Mouse (Mus musculus): ENCODE measurements around the gene Prr36. TPM values are rescaled to one million over a fixed set of nuclear protein-coding genes. Genes with fewer than 3 reads are reported as not detected.

The Prr36 gene
- polyA plus RNA-seq, 1 experiment from 2014 or later: 0.63 TPM

Other genes with a start within 250 kb of the Prr36 start
- not detected in 2 replicates for gene Cd209f, start 111.6 kb downstream of the Prr36 start, polyA plus RNA-seq (2014; fragmentation: Nextera tagmentation; extraction: Ambion mirVana)
- gene Cd209g, start 83.4 kb downstream of the Prr36 start, polyA plus RNA-seq (2014; fragmentation: Nextera tagmentation; extraction: Ambion mirVana): not detected in 2 replicates
- gene Evi5l, start 50.9 kb downstream of the Prr36 start, polyA plus RNA-seq (2014; fragmentation: Nextera tagmentation; extraction: Ambion mirVana): 10.3 and 12.7 TPM in 2 replicates
- 0.06 TPM in 1 of 2 replicates, not detected in the other for gene Lrrc8e, start 9.4 kb upstream of the Prr36 start, polyA plus RNA-seq (2014; fragmentation: Nextera tagmentation; extraction: Ambion mirVana)
- 12.5 and 14.4 TPM in 2 replicates for gene Map2k7, start 21.3 kb upstream of the Prr36 start, polyA plus RNA-seq (2014; fragmentation: Nextera tagmentation; extraction: Ambion mirVana)
- 0.07 TPM in 1 of 2 replicates, not detected in the other for gene Gm49320, start 21.4 kb upstream of the Prr36 start, polyA plus RNA-seq (2014; fragmentation: Nextera tagmentation; extraction: Ambion mirVana)
- gene Tgfbr3l, start 30.8 kb upstream of the Prr36 start, polyA plus RNA-seq (2014; fragmentation: Nextera tagmentation; extraction: Ambion mirVana): 2.5 and 2.9 TPM in 2 replicates
- 41.7 and 45.3 TPM in 2 replicates for gene Snapc2, start 35.6 kb upstream of the Prr36 start, polyA plus RNA-seq (2014; fragmentation: Nextera tagmentation; extraction: Ambion mirVana)
- 33.0 and 33.5 TPM in 2 replicates for gene Ctxn1, start 41.8 kb upstream of the Prr36 start, polyA plus RNA-seq (2014; fragmentation: Nextera tagmentation; extraction: Ambion mirVana)
- gene Timm44, start 58.5 kb upstream of the Prr36 start, polyA plus RNA-seq (2014; fragmentation: Nextera tagmentation; extraction: Ambion mirVana): 76.9 and 79.6 TPM in 2 replicates
- 13.4 and 14.2 TPM in 2 replicates for gene Ccl25, start 107.8 kb upstream of the Prr36 start, polyA plus RNA-seq (2014; fragmentation: Nextera tagmentation; extraction: Ambion mirVana)
- gene Elavl1, start 108.0 kb upstream of the Prr36 start, polyA plus RNA-seq (2014; fragmentation: Nextera tagmentation; extraction: Ambion mirVana): 207 and 208 TPM in 2 replicates

All from heart, embryonic 11.5 days (tissue).